Mouse (Mus musculus): ENCODE results near the gene Mroh9. TPM values are rescaled to one million over a fixed set of nuclear protein-coding genes. Genes with fewer than 3 reads are reported as not detected.

Mroh9 gene
- polyA plus RNA-seq, 1 experiment from 2014 or later, result not detected

DNA sequence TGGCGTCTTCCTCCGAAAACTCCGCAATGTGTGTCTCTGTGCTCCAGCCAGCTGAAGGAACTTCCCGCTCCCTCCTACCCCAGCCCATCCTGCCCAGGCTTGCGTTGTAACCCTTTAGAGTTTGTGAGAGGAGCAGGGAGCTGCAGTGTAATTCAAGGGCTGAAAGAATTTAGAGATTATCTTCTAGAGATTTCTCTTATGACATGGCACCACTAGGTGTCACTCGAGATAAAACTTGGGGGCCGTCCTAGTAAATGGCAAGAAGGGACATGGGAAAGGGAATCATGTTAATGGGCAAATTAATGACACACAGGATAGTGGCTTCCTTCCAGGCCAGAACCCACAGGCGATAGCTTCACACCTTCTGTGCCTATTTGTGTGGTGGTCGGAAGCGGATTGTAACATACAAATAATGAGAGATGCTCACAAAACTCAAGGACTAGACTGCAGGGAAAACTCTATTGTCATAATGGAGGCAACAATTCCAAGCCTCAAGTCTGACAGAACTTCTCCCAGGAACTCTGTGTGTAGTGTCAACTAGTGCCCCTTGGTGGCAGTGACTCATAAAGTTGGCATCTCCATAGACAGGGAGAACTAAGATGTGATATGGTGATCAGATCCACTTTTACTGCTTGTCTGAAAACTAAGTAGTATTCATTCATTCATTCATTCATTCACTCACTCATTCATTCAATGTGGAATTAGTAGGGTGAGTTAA lies 6.1 kb upstream of the Mroh9 start:
- no peak for ATAC-seq (replicated peaks; ENCODE audit: extremely low read depth, insufficient read depth, low FRiP score)

DNA sequence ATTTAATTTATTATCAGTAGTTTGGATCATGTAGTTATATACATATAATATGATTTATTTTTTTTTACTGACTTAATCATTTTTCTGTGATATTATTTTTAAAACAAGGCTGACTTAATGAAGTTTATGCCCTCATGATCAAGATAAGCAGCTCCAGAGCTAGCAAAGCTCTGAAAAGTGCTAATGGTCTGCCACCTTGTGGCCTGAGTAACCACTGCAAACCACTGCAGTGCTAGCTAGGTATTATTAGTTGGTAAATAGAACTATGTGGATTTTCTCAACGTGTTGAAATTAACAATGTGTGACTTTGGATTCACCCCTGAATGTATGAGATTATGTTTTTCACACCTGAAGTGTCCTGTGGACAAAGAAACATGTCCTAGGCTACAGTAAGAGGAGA lies 15.0 kb downstream of the Mroh9 start:
- no peaks in the 10 kb centered on the region for H3K27me3 ChIP-seq (ENCODE audit: control insufficient read depth, insufficient read depth, low read length)
- 7% methylated on average over 1 of the region's 1 CpGs for WGBS
- no peaks in the 10 kb centered on the region for H3K4me1 ChIP-seq (ENCODE audit: control insufficient read depth, insufficient read depth, low read length)
- H3K4me3 ChIP-seq (ENCODE audit: low read length), result no peak overlapping the region
- no peak for ATAC-seq (replicated peaks; ENCODE audit: extremely low read depth, insufficient read depth, low FRiP score)
- no peak overlapping the region for H3K4me2 ChIP-seq (ENCODE audit: low read depth, low read length)
- no peak overlapping the region for H3K27ac ChIP-seq (ENCODE audit: low read length)
- H3K36me3 ChIP-seq (ENCODE audit: control insufficient read depth, insufficient read depth), result no peaks in the 10 kb centered on the region
- no peak overlapping the region for H3K9ac ChIP-seq (ENCODE audit: low read length)
- H3K9me3 ChIP-seq (replicated peaks; ENCODE audit: control insufficient read depth, low read length), result no peaks in the 10 kb centered on the region

More for the DNA sequence above, 6.1 kb upstream of the Mroh9 start:
- Histone ChIP-seq H3K4me2 (ENCODE audit: low read depth, low read length) (no peak overlapping the region), H3K36me3 (ENCODE audit: control insufficient read depth, insufficient read depth) (no peaks in the 10 kb centered on the region), H3K4me1 (ENCODE audit: control insufficient read depth, insufficient read depth, low read length) (no peaks in the 10 kb centered on the region), H3K9me3 (replicated peaks; ENCODE audit: control insufficient read depth, low read length) (no peaks in the 10 kb centered on the region), H3K4me3 (ENCODE audit: low read length) (no peak overlapping the region), H3K9ac (ENCODE audit: low read length) (no peak overlapping the region), H3K27me3 (ENCODE audit: control insufficient read depth, insufficient read depth, low read length) (no peaks in the 10 kb centered on the region), H3K27ac (ENCODE audit: low read length) (no peak overlapping the region)
- 47% methylated on average over 10 of the region's 10 CpGs for WGBS

DNA sequence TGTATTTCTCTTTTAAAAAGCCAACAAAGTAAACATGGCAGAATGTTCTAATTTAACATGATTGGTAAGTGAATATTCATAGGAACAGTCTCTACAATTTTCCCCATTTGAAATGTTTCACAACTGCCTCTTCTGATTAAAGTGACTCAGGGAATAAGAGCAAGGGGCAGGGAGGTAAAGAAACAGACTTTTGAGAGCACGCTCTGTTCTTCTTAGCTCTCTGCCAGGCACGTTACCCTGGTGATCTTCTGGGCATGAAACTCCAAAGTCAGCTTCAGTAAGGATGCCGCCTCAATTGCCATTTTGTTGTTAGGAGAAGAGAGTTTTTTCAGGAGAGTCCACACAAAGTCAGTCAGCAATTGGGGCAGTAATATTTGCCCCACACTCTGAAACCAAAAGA lies 25.1 kb downstream of the Mroh9 start:
- Histone ChIP-seq H3K4me1 (ENCODE audit: control insufficient read depth, insufficient read depth, low read length) (no peaks in the 10 kb centered on the region), H3K4me3 (ENCODE audit: low read length) (no peak overlapping the region), H3K9me3 (replicated peaks; ENCODE audit: control insufficient read depth, low read length) (no peaks in the 10 kb centered on the region), H3K27me3 (ENCODE audit: control insufficient read depth, insufficient read depth, low read length) (no peaks in the 10 kb centered on the region), H3K9ac (ENCODE audit: low read length) (no peak overlapping the region), H3K27ac (ENCODE audit: low read length) (no peak overlapping the region), H3K4me2 (ENCODE audit: low read depth, low read length) (no peak overlapping the region), H3K36me3 (ENCODE audit: control insufficient read depth, insufficient read depth) (no peaks in the 10 kb centered on the region)
- WGBS, result 75% methylated on average over 3 of the region's 3 CpGs
- ATAC-seq (replicated peaks; ENCODE audit: extremely low read depth, insufficient read depth, low FRiP score), result no peak

DNA sequence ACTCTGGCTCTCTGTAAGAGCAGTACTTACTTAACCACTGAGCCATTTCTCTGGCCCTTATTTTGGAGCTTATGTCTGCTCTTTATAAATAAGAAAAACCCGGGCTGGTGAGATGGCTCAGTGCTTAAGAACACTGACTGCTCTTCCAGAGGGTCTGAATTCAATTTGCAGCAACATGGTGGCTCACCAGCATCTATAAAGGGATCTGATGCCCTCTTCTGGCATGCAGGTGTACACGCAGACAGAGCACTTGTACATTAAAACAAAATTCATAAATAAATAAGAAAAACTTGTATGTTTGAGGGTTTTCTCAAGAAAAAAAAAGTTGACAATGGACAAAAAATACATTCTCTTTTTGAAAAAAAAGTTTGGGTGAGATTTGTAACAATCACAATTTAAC lies 28.1 kb downstream of the Mroh9 start:
- ATAC-seq (replicated peaks; ENCODE audit: extremely low read depth, insufficient read depth, low FRiP score), result no peak
- no peaks in the 10 kb centered on the region for H3K27me3 ChIP-seq (ENCODE audit: control insufficient read depth, insufficient read depth, low read length)
- H3K4me3 ChIP-seq (ENCODE audit: low read length), result no peak overlapping the region
- no peaks in the 10 kb centered on the region for H3K4me1 ChIP-seq (ENCODE audit: control insufficient read depth, insufficient read depth, low read length)
- no peaks in the 10 kb centered on the region for H3K9me3 ChIP-seq (replicated peaks; ENCODE audit: control insufficient read depth, low read length)
- H3K36me3 ChIP-seq (ENCODE audit: control insufficient read depth, insufficient read depth), result no peaks in the 10 kb centered on the region
- H3K9ac ChIP-seq (ENCODE audit: low read length), result no peak overlapping the region
- H3K27ac ChIP-seq (ENCODE audit: low read length), result no peak overlapping the region
- whole genome bisulfite sequencing, result 38% methylated on average over 2 of the region's 2 CpGs
- no peak overlapping the region for H3K4me2 ChIP-seq (ENCODE audit: low read depth, low read length)

DNA sequence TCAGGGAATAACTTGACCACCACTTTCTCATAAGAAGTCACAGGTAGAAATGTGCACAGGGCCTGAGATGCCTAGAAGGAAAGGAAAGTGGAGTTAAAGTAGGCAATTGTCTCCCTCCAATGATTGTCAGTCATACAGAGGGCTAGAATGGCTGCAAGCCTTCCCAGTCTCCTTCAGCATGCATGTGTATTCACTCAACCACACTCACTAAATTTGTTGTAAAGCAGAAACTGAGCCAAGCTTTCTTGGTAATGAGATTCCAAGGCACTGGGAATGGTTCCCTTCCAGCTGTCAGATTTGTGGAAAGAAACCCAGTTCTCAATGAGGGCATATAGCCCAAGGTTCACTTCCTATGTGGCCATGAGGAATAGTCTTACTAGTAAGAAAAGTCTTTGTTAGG lies 29.8 kb downstream of the Mroh9 start:
- ATAC-seq (replicated peaks; ENCODE audit: extremely low read depth, insufficient read depth, low FRiP score), result no peak
- no peaks in the 10 kb centered on the region for H3K36me3 ChIP-seq (ENCODE audit: control insufficient read depth, insufficient read depth)
- no peak overlapping the region for H3K4me3 ChIP-seq (ENCODE audit: low read length)
- no peak overlapping the region for H3K4me2 ChIP-seq (ENCODE audit: low read depth, low read length)
- no peaks in the 10 kb centered on the region for H3K4me1 ChIP-seq (ENCODE audit: control insufficient read depth, insufficient read depth, low read length)
- no peaks in the 10 kb centered on the region for H3K27me3 ChIP-seq (ENCODE audit: control insufficient read depth, insufficient read depth, low read length)
- H3K9ac ChIP-seq (ENCODE audit: low read length), result no peak overlapping the region
- no peaks in the 10 kb centered on the region for H3K9me3 ChIP-seq (replicated peaks; ENCODE audit: control insufficient read depth, low read length)
- no peak overlapping the region for H3K27ac ChIP-seq (ENCODE audit: low read length)

DNA sequence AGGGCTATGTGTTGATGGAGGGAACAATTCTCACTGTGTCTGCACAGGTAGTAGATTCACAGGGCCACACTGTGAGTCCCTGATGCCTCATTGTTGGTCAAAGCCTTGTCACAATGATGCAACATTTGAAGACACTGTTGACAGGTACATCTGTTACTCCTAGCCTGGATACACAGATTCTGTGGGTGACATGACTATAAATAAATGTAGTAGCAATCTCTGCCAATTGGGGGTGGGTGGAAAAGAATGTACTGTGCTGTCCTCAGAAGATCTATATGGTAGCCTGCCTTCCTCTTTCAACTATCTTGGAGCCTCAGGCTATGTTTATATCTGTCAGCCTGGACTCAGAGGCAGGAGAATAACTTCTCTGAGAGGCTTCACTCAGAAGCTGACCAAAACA lies 62.4 kb downstream of the Mroh9 start:
- H3K36me3 ChIP-seq (ENCODE audit: control insufficient read depth, insufficient read depth), result no peaks in the 10 kb centered on the region
- H3K27me3 ChIP-seq (ENCODE audit: control insufficient read depth, insufficient read depth, low read length), result no peaks in the 10 kb centered on the region
- no peaks in the 10 kb centered on the region for H3K4me1 ChIP-seq (ENCODE audit: control insufficient read depth, insufficient read depth, low read length)
- no peak overlapping the region for H3K4me2 ChIP-seq (ENCODE audit: low read depth, low read length)
- H3K9me3 ChIP-seq (replicated peaks; ENCODE audit: control insufficient read depth, low read length), result no peaks in the 10 kb centered on the region
- H3K27ac ChIP-seq (ENCODE audit: low read length), result no peak overlapping the region
- H3K4me3 ChIP-seq (ENCODE audit: low read length), result no peak overlapping the region
- no peak for ATAC-seq (replicated peaks; ENCODE audit: extremely low read depth, insufficient read depth, low FRiP score)
- H3K9ac ChIP-seq (ENCODE audit: low read length), result no peak overlapping the region

DNA sequence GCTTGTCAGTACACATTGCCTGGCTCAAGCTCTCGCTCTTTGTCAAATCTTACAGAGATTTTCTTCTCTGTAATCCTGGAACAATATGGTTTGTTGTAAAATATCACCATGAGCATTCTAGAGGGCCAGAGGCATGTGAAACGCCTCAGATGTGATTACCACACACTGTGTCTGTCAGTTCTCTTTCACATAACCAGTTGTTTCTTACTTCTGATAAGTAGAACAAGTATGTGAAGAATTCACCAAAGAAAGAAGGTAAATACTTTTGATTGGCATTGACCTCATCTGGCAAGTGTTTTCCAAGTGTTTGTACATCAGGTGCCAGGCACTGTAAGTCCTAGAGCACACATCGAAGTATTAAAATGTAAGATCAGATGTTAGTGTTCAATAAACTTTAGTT lies 76.2 kb downstream of the Mroh9 start:
- H3K27ac ChIP-seq (ENCODE audit: low read length), result no peak overlapping the region
- no peaks in the 10 kb centered on the region for H3K9me3 ChIP-seq (replicated peaks; ENCODE audit: control insufficient read depth, low read length)
- H3K27me3 ChIP-seq (ENCODE audit: control insufficient read depth, insufficient read depth, low read length), result no peaks in the 10 kb centered on the region
- no peak overlapping the region for H3K4me3 ChIP-seq (ENCODE audit: low read length)
- 43% methylated on average over 3 of the region's 3 CpGs for WGBS
- no peaks in the 10 kb centered on the region for H3K36me3 ChIP-seq (ENCODE audit: control insufficient read depth, insufficient read depth)
- no peak overlapping the region for H3K4me2 ChIP-seq (ENCODE audit: low read depth, low read length)
- H3K4me1 ChIP-seq (ENCODE audit: control insufficient read depth, insufficient read depth, low read length), result no peaks in the 10 kb centered on the region
- ATAC-seq (replicated peaks; ENCODE audit: extremely low read depth, insufficient read depth, low FRiP score), result no peak
- no peak overlapping the region for H3K9ac ChIP-seq (ENCODE audit: low read length)

DNA sequence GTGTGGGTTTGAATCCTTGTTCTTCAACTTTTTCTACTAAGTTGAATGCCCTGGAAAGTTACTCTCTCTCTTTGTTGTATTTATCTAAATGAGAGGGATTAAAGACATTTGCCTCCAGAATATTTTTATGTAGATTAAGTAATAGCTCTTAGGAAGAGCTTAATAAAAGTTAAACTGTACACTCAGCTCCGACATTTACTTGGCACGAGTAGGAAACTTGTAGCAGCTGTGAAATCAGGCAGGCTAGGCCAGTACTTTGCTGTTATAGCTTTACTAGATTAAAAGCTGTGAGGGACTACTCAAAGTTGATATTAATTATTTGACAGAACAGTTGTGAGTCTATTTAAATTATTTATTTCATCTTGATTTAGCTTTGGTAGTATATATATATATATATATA lies 82.0 kb downstream of the Mroh9 start:
- WGBS, result 67% methylated on average over 2 of the region's 2 CpGs
- H3K36me3 ChIP-seq (ENCODE audit: control insufficient read depth, insufficient read depth), result no peaks in the 10 kb centered on the region
- 0 out of 2 replicates have a peak, but pooled peaks cover 3% of the 10 kb centered on the region for H3K9me3 ChIP-seq (replicated peaks; ENCODE audit: control insufficient read depth, low read length)
- no peak overlapping the region for H3K4me3 ChIP-seq (ENCODE audit: low read length)
- no peaks in the 10 kb centered on the region for H3K4me1 ChIP-seq (ENCODE audit: control insufficient read depth, insufficient read depth, low read length)
- H3K9ac ChIP-seq (ENCODE audit: low read length), result no peak overlapping the region
- H3K27me3 ChIP-seq (ENCODE audit: control insufficient read depth, insufficient read depth, low read length), result no peaks in the 10 kb centered on the region
- H3K4me2 ChIP-seq (ENCODE audit: low read depth, low read length), result no peak overlapping the region
- peak overlapping the region; percentile 29; the same call in 1 of the 2 replicates for H3K27ac ChIP-seq (ENCODE audit: low read length)
- ATAC-seq (replicated peaks; ENCODE audit: extremely low read depth, insufficient read depth, low FRiP score), result no peak

DNA sequence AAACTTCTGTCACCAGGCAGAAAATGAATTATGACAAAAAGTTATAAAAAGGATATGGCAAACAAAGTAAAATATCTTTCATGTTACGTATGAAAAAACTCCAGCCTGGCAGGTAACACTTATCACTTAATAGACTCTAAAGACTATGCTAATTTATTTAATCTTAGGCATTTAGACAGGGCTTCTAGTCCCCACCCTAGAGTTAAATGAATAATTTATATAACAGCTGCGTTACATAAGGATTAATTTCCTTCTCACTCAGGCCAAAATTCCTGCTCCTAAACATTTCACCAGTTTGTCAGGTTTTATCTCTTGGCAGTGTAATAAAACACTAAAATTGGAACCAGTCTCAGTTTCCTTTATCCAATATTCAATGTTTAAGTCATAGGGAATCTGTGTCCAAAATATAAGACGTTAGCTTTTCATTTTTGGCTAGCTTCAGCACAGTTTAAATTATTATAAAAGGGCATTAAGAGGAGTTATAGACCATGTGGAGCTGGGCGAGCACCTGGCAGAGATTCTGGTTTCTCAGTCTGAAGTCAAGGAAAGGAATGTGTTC lies 84.1 kb downstream of the Mroh9 start:
- WGBS, result 52% methylated on average over 4 of the region's 4 CpGs
- Histone ChIP-seq H3K9me3 (replicated peaks; ENCODE audit: control insufficient read depth, low read length) (0 out of 2 replicates have a peak, but pooled peaks cover 3% of the 10 kb centered on the region), H3K27me3 (ENCODE audit: control insufficient read depth, insufficient read depth, low read length) (no peaks in the 10 kb centered on the region), H3K4me3 (ENCODE audit: low read length) (no peak overlapping the region), H3K9ac (ENCODE audit: low read length) (no peak overlapping the region), H3K27ac (ENCODE audit: low read length) (0 out of 2 replicates have a peak overlapping the region, but pooled peaks have one; percentile 15), H3K4me2 (ENCODE audit: low read depth, low read length) (no peak overlapping the region), H3K36me3 (ENCODE audit: control insufficient read depth, insufficient read depth) (no peaks in the 10 kb centered on the region), H3K4me1 (ENCODE audit: control insufficient read depth, insufficient read depth, low read length) (no peaks in the 10 kb centered on the region)
- peak; percentile 41; the same call in 1 of the 2 replicates for ATAC-seq (replicated peaks; ENCODE audit: extremely low read depth, insufficient read depth, low FRiP score)
